Mouse (Mus musculus) kidney, adult 2 months (tissue): ENCODE measurements around the gene Rnf144a.

ENCODE experiments used
- CTCF ChIP-seq: fragments of 200-500 bp; conservative IDR thresholded peaks from 2 replicates; pipeline ENCODE4 v1.5.1; 2011; ENCODE audit warnings: low read depth, mild to moderate bottlenecking, control low read depth, low read length, moderate library complexity, mixed read lengths; ENCODE audit not compliant: insufficient read depth, insufficient read length
- POLR2A ChIP-seq: fragments of 200-500 bp; IDR thresholded peaks from one replicate; pipeline ENCODE4 v1.6.1; 2011; ENCODE audit warnings: low read depth, low read length, control low read depth

DNA sequence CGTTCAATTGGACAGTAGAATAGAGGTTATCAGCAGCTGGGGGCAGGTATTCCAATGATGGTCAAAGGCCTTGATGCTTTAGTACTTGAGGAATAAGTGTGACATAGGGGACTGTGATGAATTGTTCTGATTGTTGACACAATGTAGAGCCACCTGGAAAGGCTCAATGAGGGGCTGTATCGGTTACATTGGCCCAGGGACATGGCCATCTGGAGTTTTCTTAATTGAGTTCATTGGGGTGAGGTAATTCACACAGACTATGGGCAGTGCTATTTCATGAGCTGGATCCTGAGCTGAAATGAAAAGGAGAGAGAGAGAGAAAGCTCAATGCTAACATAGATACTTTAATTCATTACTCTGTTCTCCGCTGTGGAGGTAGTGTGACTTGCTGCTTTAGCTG lies 22.9 kb upstream of the Rnf144a start:
- TF ChIP-seq CTCF = no peak
- no peak for TF ChIP-seq POLR2A
